ENCODE assay signal across 14 mouse cellular contexts in the genomic region with DNA sequence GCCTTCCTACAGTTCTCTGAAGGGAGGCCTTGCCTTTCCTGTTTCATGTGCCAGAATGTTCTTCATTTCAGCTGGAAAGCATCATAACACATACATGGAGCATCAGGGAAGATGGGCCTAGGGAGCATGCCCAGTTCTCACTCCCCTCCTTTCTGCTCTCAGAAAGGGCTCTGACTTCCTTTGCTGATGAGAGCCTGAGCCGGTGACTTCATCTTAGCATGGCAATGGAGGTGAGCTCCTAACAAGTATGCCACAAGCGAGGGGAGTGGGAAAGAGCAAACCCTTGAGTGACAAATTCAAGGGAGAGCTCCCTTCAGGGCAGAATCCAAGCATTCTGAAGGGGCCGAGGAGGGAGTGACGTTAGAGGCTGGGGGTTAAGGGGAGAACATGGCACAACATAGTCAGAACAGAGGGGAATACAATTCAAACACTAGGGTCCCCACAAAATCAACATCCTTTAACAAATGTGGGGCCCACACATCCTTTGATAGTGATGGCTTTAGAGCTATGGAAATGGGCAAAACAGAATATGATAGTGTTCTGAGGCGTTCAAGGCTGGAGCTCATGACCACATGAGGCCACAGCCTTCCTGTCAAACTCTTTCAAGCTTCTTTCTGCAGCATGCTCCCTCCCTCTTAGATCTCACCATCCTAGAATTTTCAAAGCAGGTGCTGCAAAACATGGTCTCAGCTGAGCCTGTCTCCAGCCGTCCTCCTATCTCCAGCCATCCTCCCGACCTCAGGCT.
A peak's percentile ranks its signal among the peaks of the same experiment; 100 is the strongest.
DNase-seq lines count a peak whose midpoint lies in the region.
"Had no signal": no experiment of that assay in that cellular context is flagged by ENCODE, and none has a peak within 500 bp of the region (broad histone marks: within the 10 kb centered on the region; RNA-seq: fewer than 3 reads in every experiment).

No protein-coding gene starts in this region.

- peak; percentile 9 for DNase-seq in lung, postnatal 25 days (ENCODE audit: low spot score)
- DNase-seq in lung, postnatal 4 days = no peak
- peak; percentile 52 for DNase-seq in T-cell, adult 2 months (ENCODE audit: low spot score)
- peak; percentile 35 for DNase-seq in thymus, postnatal 14 days
- no peak for DNase-seq in spleen, postnatal 36 days (ENCODE audit: low spot score in 2 of 2)
- DNase-seq in spleen, postnatal 14 days (ENCODE audit: low spot score in 2 of 2) = no peak
- no peak for DNase-seq in embryo, embryonic 10.5 days (ENCODE audit: low spot score)
- DNase-seq: adrenal gland, adult 8-10 months; cerebellum, adult 11 months; cerebellum, adult 8-10 months; cerebellum, postnatal 25 days; gastrocnemius, postnatal 10 days; heart, adult 2 months; heart, postnatal 36 days had no signal

Comparison
In these comparisons a context has a peak if more than half of its experiments do, and no peak if none do; other contexts are left out.
1. DNase-seq: peak in lung, postnatal 25 days (single experiment), T-cell, adult 2 months (single experiment) and thymus, postnatal 14 days (single experiment); none in lung, postnatal 4 days (0 of 2), spleen, postnatal 36 days (0 of 2), spleen, postnatal 14 days (0 of 2) and embryo, embryonic 10.5 days (single experiment).